ENCODE assay signal across 9 mouse cellular contexts in genomic region chr11:118317129-118317528, GRCm38 (mm10). TPM values are rescaled to one million over a fixed set of nuclear protein-coding genes. Genes with fewer than 3 reads are reported as not detected.
A peak's percentile ranks its signal among the peaks of the same experiment; 100 is the strongest.
DNase-seq lines count a peak whose midpoint lies in the region; ATAC-seq and TF ChIP-seq lines count a peak whose summit lies in the region.
"Had no signal": no experiment of that assay in that cellular context is flagged by ENCODE, and none has a peak within 500 bp of the region (broad histone marks: within the 10 kb centered on the region; RNA-seq: fewer than 3 reads in every experiment).

No protein-coding gene starts in this region.

- no peak overlapping the region for H3K4me3 ChIP-seq in spleen, adult 2 months (ENCODE audit: extremely low read depth, insufficient read depth, insufficient read length)
- no peak overlapping the region for H3K4me3 ChIP-seq in hindbrain, embryonic 14.5 days (replicated peaks; ENCODE audit: low read length)
- H3K4me3 ChIP-seq in midbrain, embryonic 15.5 days, result no peak overlapping the region

- no peak overlapping the region for H3K27ac ChIP-seq in spleen, adult 2 months (ENCODE audit: insufficient read depth, low read length)
- no peak overlapping the region for H3K27ac ChIP-seq in hindbrain, embryonic 14.5 days
- no peak overlapping the region for H3K27ac ChIP-seq in midbrain, embryonic 15.5 days

- H3K9ac ChIP-seq in hindbrain, embryonic 14.5 days, result no peak overlapping the region
- no peak overlapping the region for H3K9ac ChIP-seq in midbrain, embryonic 15.5 days

- H3K4me1 ChIP-seq in spleen, adult 2 months (ENCODE audit: control insufficient read depth, insufficient read depth, insufficient read length), result no peaks in the 10 kb centered on the region
- H3K4me1 ChIP-seq in hindbrain, embryonic 14.5 days (replicated peaks; ENCODE audit: control insufficient read depth, insufficient read depth, low read length), result peaks cover 10% of the 10 kb centered on the region
- peaks cover 16% of the 10 kb centered on the region for H3K4me1 ChIP-seq in midbrain, embryonic 15.5 days

- no peaks in the 10 kb centered on the region for H3K27me3 ChIP-seq in spleen, adult 2 months (ENCODE audit: control insufficient read depth, insufficient read depth, low read length)
- H3K27me3 ChIP-seq in hindbrain, embryonic 14.5 days (ENCODE audit: control insufficient read depth, insufficient read depth, low read length), result no peaks in the 10 kb centered on the region
- no peaks in the 10 kb centered on the region for H3K27me3 ChIP-seq in midbrain, embryonic 15.5 days (replicated peaks)

- H3K36me3 ChIP-seq in spleen, adult 2 months (ENCODE audit: control insufficient read depth, insufficient read depth, low read length), result no peaks in the 10 kb centered on the region
- peaks cover 31% of the 10 kb centered on the region for H3K36me3 ChIP-seq in hindbrain, embryonic 14.5 days (replicated peaks; ENCODE audit: control insufficient read depth, insufficient read depth)
- peaks cover 10% of the 10 kb centered on the region for H3K36me3 ChIP-seq in midbrain, embryonic 15.5 days (replicated peaks)

- 51% methylated on average over 7 of the region's 7 CpGs for WGBS in spleen, adult 2 months
- WGBS in hindbrain, embryonic 14.5 days, result 27% methylated on average over 7 of the region's 7 CpGs
- 26% methylated on average over 7 of the region's 7 CpGs for WGBS in midbrain, embryonic 15.5 days

- no peaks in the 10 kb centered on the region for H3K9me3 ChIP-seq in hindbrain, embryonic 14.5 days (ENCODE audit: control insufficient read depth, low read length)
- H3K9me3 ChIP-seq in midbrain, embryonic 15.5 days, result no peaks in the 10 kb centered on the region

- H3K4me2 ChIP-seq in hindbrain, embryonic 14.5 days (replicated peaks), result no peak overlapping the region
- no peak overlapping the region for H3K4me2 ChIP-seq in midbrain, embryonic 15.5 days

- DNase-seq in spleen, adult 2 months (ENCODE audit: low read depth in 1 of 2, low spot score in 2 of 2), result peak in 1 of 2 experiments; percentile 20
- no peak for DNase-seq in spleen, adult 12 weeks (ENCODE audit: low spot score)
- peak; percentile 20 for DNase-seq in adrenal gland, adult 8-10 months
- peak; percentile 79 for DNase-seq in embryo, embryonic 11 days
- DNase-seq in hindbrain, embryonic 14.5 days (ENCODE audit: low spot score), result peak; percentile 85
- peak; percentile 48 to 55 for DNase-seq in layer of hippocampus, postnatal 36 days
- no peak for DNase-seq in urinary bladder, postnatal 14 days (ENCODE audit: low spot score)

- TF ChIP-seq CTCF in spleen, adult 2 months (IDR thresholded peaks at IDR 0.05; ENCODE audit: extremely low read depth, insufficient read depth, insufficient read length, insufficient replicate concordance), result peak; percentile 73; the same call in 1 of the 2 replicates

- TF ChIP-seq POLR2A in spleen, adult 2 months (IDR thresholded peaks at IDR 0.05; ENCODE audit: low read depth, low read length), result no peak

- ATAC-seq in hindbrain, embryonic 14.5 days (ENCODE audit: low FRiP score), result no peak
- ATAC-seq in midbrain, embryonic 15.5 days (replicated peaks), result 0 out of 2 replicates have a peak, but pooled peaks have one; percentile 17

RNA-seq across cellular contexts. Expression of gene Cep295nl, which starts 25.2 kb away (rescaled TPM):
- polyA plus RNA-seq in spleen, adult 2 months (2012; rRNA removed), result not detected in 2 replicates
- total RNA-seq in adrenal gland, adult 8-10 months (2022), result 1 to 10 TPM in 2 of 4 experiments, under 1 TPM in 2; 0.41 to 2.9 (median 1.6) TPM
- polyA plus RNA-seq in hindbrain, embryonic 14.5 days (2014; fragmentation: Nextera tagmentation; extraction: Ambion mirVana), result 0.17 TPM in 1 of 2 replicates, not detected in the other
- total RNA-seq in layer of hippocampus, postnatal 36 days (2021), result 1 to 10 TPM; 1.2 to 1.4 TPM
- 0.09 and 0.27 TPM in 2 replicates for polyA plus RNA-seq in midbrain, embryonic 15.5 days (2015; fragmentation: Nextera tagmentation; extraction: Ambion mirVana)
- polyA plus RNA-seq: stomach, embryonic 14.5 days had no signal

RNA-seq across cellular contexts. Expression of gene Usp36, which starts 27.1 kb away (rescaled TPM):
- 20.9 and 25.3 TPM in 2 replicates for polyA plus RNA-seq in spleen, adult 2 months (2012; rRNA removed)
- 10 to 100 TPM; 21.0 to 36.9 (median 28.9) TPM for total RNA-seq in adrenal gland, adult 8-10 months (2022)
- polyA plus RNA-seq in hindbrain, embryonic 14.5 days (2014; fragmentation: Nextera tagmentation; extraction: Ambion mirVana), result 11.9 and 13.6 TPM in 2 replicates
- total RNA-seq in layer of hippocampus, postnatal 36 days (2021), result 10 to 100 TPM; 22.5 to 25.5 TPM
- polyA plus RNA-seq in midbrain, embryonic 15.5 days (2015; fragmentation: Nextera tagmentation; extraction: Ambion mirVana), result 20.1 and 23.1 TPM in 2 replicates

RNA-seq across cellular contexts. Expression of gene Timp2, which starts 38.4 kb away (rescaled TPM):
- 68.1 and 75.1 TPM in 2 replicates for polyA plus RNA-seq in spleen, adult 2 months (2012; rRNA removed)
- total RNA-seq in adrenal gland, adult 8-10 months (2022), result 100 to 1,000 TPM in 3 of 4 experiments, 10 to 100 TPM in 1; 95.5 to 261 (median 186) TPM
- 94.3 and 114 TPM in 2 replicates for polyA plus RNA-seq in hindbrain, embryonic 14.5 days (2014; fragmentation: Nextera tagmentation; extraction: Ambion mirVana)
- total RNA-seq in layer of hippocampus, postnatal 36 days (2021), result 100 to 1,000 TPM; 187 to 191 TPM
- polyA plus RNA-seq in midbrain, embryonic 15.5 days (2015; fragmentation: Nextera tagmentation; extraction: Ambion mirVana), result 83.4 and 83.6 TPM in 2 replicates

Comparison
In these comparisons a context has a peak if more than half of its experiments do, and no peak if none do; other contexts are left out.
1. DNase-seq: peak in adrenal gland, adult 8-10 months (single experiment), embryo, embryonic 11 days (single experiment), hindbrain, embryonic 14.5 days (single experiment) and layer of hippocampus, postnatal 36 days (2 of 2); none in spleen, adult 12 weeks (single experiment) and urinary bladder, postnatal 14 days (single experiment).